ENCODE assay signal across 8 mouse cellular contexts in the genomic region with DNA sequence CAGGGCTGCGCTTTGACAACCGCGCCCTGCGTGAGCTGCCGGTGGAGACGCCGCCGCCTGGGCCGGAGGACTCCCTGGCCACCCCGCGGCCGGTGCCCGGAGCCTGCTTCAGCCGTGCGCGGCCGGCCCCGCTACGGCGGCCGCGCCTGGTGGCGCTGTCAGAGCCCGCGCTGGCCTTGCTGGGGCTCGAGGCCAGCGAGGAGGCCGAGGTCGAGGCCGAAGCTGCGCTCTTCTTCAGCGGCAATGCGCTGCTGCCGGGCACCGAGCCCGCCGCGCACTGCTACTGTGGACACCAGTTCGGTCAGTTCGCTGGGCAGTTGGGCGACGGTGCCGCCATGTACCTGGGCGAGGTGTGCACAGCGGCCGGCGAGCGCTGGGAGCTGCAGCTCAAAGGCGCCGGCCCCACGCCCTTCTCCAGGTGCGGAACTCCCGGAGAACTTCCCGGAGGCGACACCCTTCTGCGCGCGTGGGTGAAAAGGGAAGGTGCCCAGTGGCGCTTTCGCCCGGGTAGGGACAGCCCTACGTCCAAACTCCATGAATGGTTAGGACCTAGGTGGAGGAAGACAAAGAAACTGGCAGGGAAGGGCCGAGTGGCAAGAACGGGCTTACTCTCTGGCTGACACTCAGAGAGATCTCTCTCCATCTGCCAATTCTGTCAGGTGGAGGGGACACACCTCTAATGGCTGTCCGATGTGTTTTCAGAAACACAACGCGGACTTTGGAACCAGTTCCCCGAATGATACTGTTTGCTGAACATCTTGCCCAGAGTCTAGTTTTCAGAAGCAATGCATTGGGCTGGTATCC. TPM values are rescaled to one million over a fixed set of nuclear protein-coding genes. Genes with fewer than 3 reads are reported as not detected.
DNase-seq lines count a peak whose midpoint lies in the region; ATAC-seq and TF ChIP-seq lines count a peak whose summit lies in the region.

No protein-coding gene starts in this region.

- H3K27ac ChIP-seq in heart, embryonic 13.5 days (replicated peaks): peak overlapping the region; percentile 74
- no peak overlapping the region for H3K27ac ChIP-seq in ES-E14 (ENCODE audit: insufficient read depth, low read depth, low read length, poor library complexity, severe bottlenecking)
- H3K27ac ChIP-seq in kidney, adult 2 months (ENCODE audit: insufficient read depth, low read depth, low read length): peak overlapping the region; percentile 84
- H3K27ac ChIP-seq in lung, postnatal 0 days (ENCODE audit: low read length): peak overlapping the region; percentile 89
- H3K27ac ChIP-seq in stomach, embryonic 16.5 days (ENCODE audit: low read length): peak overlapping the region; percentile 78

- H3K27me3 ChIP-seq in heart, embryonic 13.5 days (replicated peaks): no peaks in the 10 kb centered on the region
- no peaks in the 10 kb centered on the region for H3K27me3 ChIP-seq in kidney, adult 2 months (replicated peaks; ENCODE audit: control insufficient read depth, insufficient read depth, low read length)
- H3K27me3 ChIP-seq in lung, postnatal 0 days (replicated peaks; ENCODE audit: insufficient read depth, low read length): no peaks in the 10 kb centered on the region
- no peaks in the 10 kb centered on the region for H3K27me3 ChIP-seq in stomach, embryonic 16.5 days (ENCODE audit: control insufficient read depth, insufficient read depth, low read length)

- H3K4me3 ChIP-seq in heart, embryonic 13.5 days: peak overlapping the region; percentile 83
- H3K4me3 ChIP-seq in ES-E14 (ENCODE audit: insufficient read depth in 1 of 2, low read depth in 1 of 2, low read length in 2 of 2, poor library complexity in 1 of 2, severe bottlenecking in 1 of 2): peak overlapping the region; percentile 74 to 78
- H3K4me3 ChIP-seq in kidney, adult 2 months (ENCODE audit: insufficient read depth, low read depth, low read length): peak overlapping the region; percentile 87
- H3K4me3 ChIP-seq in lung, postnatal 0 days (ENCODE audit: low read depth, low read length): peak overlapping the region; percentile 79
- peak overlapping the region; percentile 94 for H3K4me3 ChIP-seq in stomach, embryonic 16.5 days (replicated peaks; ENCODE audit: low read length)

- H3K4me1 ChIP-seq in heart, embryonic 13.5 days: peaks cover 18% of the 10 kb centered on the region
- H3K4me1 ChIP-seq in ES-E14 (ENCODE audit: control insufficient read depth in 2 of 2, insufficient read depth in 2 of 2, low read length in 2 of 2, poor library complexity in 1 of 2): peaks cover 2 to 3% of the 10 kb centered on the region in 2 experiments; a peak in 1 of 4 replicates
- H3K4me1 ChIP-seq in kidney, adult 2 months (ENCODE audit: control insufficient read depth, insufficient read depth, low read length): peaks cover 6% of the 10 kb centered on the region; the same call in 1 of the 2 replicates
- H3K4me1 ChIP-seq in lung, postnatal 0 days (ENCODE audit: insufficient read depth, low read depth, low read length): peaks cover 13% of the 10 kb centered on the region; the same call in 1 of the 2 replicates
- peaks cover 15% of the 10 kb centered on the region for H3K4me1 ChIP-seq in stomach, embryonic 16.5 days (ENCODE audit: control insufficient read depth, insufficient read depth, low read length)

- H3K36me3 ChIP-seq in heart, embryonic 13.5 days: peaks cover 49% of the 10 kb centered on the region
- peaks cover 12% of the 10 kb centered on the region; the same call in 1 of the 2 replicates for H3K36me3 ChIP-seq in ES-E14 (ENCODE audit: control insufficient read depth, insufficient read depth, low read length, poor library complexity, severe bottlenecking)
- H3K36me3 ChIP-seq in kidney, adult 2 months (ENCODE audit: control insufficient read depth, insufficient read depth, low read length): no peaks in the 10 kb centered on the region; the same call in none of the 2 replicates
- H3K36me3 ChIP-seq in lung, postnatal 0 days (ENCODE audit: insufficient read depth, low read length): peaks cover 33% of the 10 kb centered on the region
- H3K36me3 ChIP-seq in stomach, embryonic 16.5 days (ENCODE audit: control insufficient read depth, insufficient read depth, low read length): peaks cover 19% of the 10 kb centered on the region

- no peak for DNase-seq in heart, postnatal 25 days (ENCODE audit: low spot score)
- no peak for DNase-seq in ES-E14 (ENCODE audit: low read depth, low spot score)
- DNase-seq in kidney, adult 2 months: peak; percentile 90
- peak; percentile 50 for DNase-seq in lung, postnatal 0 days (ENCODE audit: low spot score)
- DNase-seq in natural killer cell, adult 2 months (ENCODE audit: low spot score in 2 of 2): no peak

- no peak for TF ChIP-seq POLR2A in kidney, adult 2 months (IDR thresholded peaks at IDR 0.05; ENCODE audit: low read depth, low read length)

- H3K4me2 ChIP-seq in heart, embryonic 13.5 days: peak overlapping the region; percentile 93
- H3K4me2 ChIP-seq in lung, postnatal 0 days (replicated peaks; ENCODE audit: low read depth, low read length): peak overlapping the region; percentile 99
- peak overlapping the region; percentile 95 for H3K4me2 ChIP-seq in stomach, embryonic 16.5 days (ENCODE audit: low read depth, low read length)

- H3K9me3 ChIP-seq in heart, embryonic 13.5 days: no peaks in the 10 kb centered on the region
- H3K9me3 ChIP-seq in ES-E14 (ENCODE audit: control insufficient read depth, insufficient read depth, low read depth, low read length): no peaks in the 10 kb centered on the region
- no peaks in the 10 kb centered on the region for H3K9me3 ChIP-seq in lung, postnatal 0 days (ENCODE audit: low read length)
- no peaks in the 10 kb centered on the region for H3K9me3 ChIP-seq in stomach, embryonic 16.5 days (replicated peaks; ENCODE audit: control insufficient read depth, low read length)

- ATAC-seq in heart, embryonic 13.5 days (ENCODE audit: extremely low read depth, insufficient number of reproducible peaks, low FRiP score, low TSS enrichment): peak; percentile 44
- 0 out of 2 replicates have a peak, but pooled peaks have one; percentile 25 for ATAC-seq in erythroblast, adult 5-6 weeks (replicated peaks; ENCODE audit: low FRiP score, poor library complexity, severe bottlenecking)
- peak; percentile 81 for ATAC-seq in lung, postnatal 0 days
- ATAC-seq in stomach, embryonic 16.5 days (ENCODE audit: insufficient read depth, low FRiP score): peak; percentile 57

- intact Hi-C loops in heart, postnatal 25 days (cut with DNase I): no loop called here

- TF ChIP-seq EP300 in lung, postnatal 0 days (IDR thresholded peaks at IDR 0.05): no peak

- peak overlapping the region; percentile 94 for H3K9ac ChIP-seq in heart, embryonic 13.5 days
- peak overlapping the region; percentile 82 for H3K9ac ChIP-seq in ES-E14 (ENCODE audit: insufficient read depth, low read depth, low read length, poor library complexity, severe bottlenecking)
- H3K9ac ChIP-seq in lung, postnatal 0 days (replicated peaks; ENCODE audit: low read depth): peak overlapping the region; percentile 82
- H3K9ac ChIP-seq in stomach, embryonic 16.5 days (ENCODE audit: low read length): peak overlapping the region; percentile 98

- 2% methylated on average over 61 of the region's 68 CpGs for WGBS in heart, embryonic 13.5 days
- 1% methylated on average over 68 of the region's 68 CpGs for WGBS in kidney, adult 2 months
- 2% methylated on average over 65 of the region's 68 CpGs for WGBS in lung, postnatal 0 days
- 1% methylated on average over 68 of the region's 68 CpGs for WGBS in stomach, embryonic 16.5 days

- TF ChIP-seq CTCF in kidney, adult 2 months (conservative IDR thresholded peaks at IDR 0.05; ENCODE audit: insufficient read depth, insufficient read length, low read depth, low read length): no peak
- no peak for TF ChIP-seq CTCF in lung, postnatal 0 days (IDR thresholded peaks at IDR 0.05)

- in situ Hi-C loops in ES-E14 (cut with MboI; ENCODE audit: low sequenced_read_pairs in 2 of 2, unreplicated experiment in 2 of 2): no loop called here

RNA-seq across cellular contexts. Expression of gene Selenoo, which starts 0.6 kb away (rescaled TPM):
- polyA plus RNA-seq in heart, embryonic 13.5 days (2015; fragmentation: Nextera tagmentation; extraction: Ambion mirVana): 10.8 and 11.6 TPM in 2 replicates
- total RNA-seq in heart, postnatal 25 days (2021): 10 to 100 TPM; 15.1 to 15.2 TPM
- total RNA-seq in ES-E14 (2012; rRNA removed): 7.5 and 8.7 TPM in 2 replicates
- total RNA-seq in erythroblast, adult 5-6 weeks (2015; ENCODE audit: low replicate concordance): 3.8 and 8.8 TPM in 2 replicates
- 5.9 and 6.0 TPM in 2 replicates for total RNA-seq in erythroblast, adult 5-6 weeks (2017; ENCODE audit: low replicate concordance)
- 55.9 and 68.7 TPM in 2 replicates for polyA plus RNA-seq in kidney, adult 2 months (2012; rRNA removed)
- polyA plus RNA-seq in lung, postnatal 0 days (2015; fragmentation: Nextera tagmentation; extraction: Ambion mirVana): 13.9 and 16.0 TPM in 2 replicates
- 13.4 and 15.0 TPM in 2 replicates for polyA plus RNA-seq in stomach, embryonic 16.5 days (2015; fragmentation: Nextera tagmentation; extraction: Ambion mirVana)

RNA-seq across cellular contexts. Expression of gene Trabd, which starts 14.5 kb away (rescaled TPM):
- polyA plus RNA-seq in heart, embryonic 13.5 days (2015; fragmentation: Nextera tagmentation; extraction: Ambion mirVana): 52.4 and 52.7 TPM in 2 replicates
- 10 to 100 TPM; 44.2 to 45.5 TPM for total RNA-seq in heart, postnatal 25 days (2021)
- total RNA-seq in ES-E14 (2012; rRNA removed): 24.2 and 29.9 TPM in 2 replicates
- total RNA-seq in erythroblast, adult 5-6 weeks (2015; ENCODE audit: low replicate concordance): 2.7 and 11.9 TPM in 2 replicates
- total RNA-seq in erythroblast, adult 5-6 weeks (2017; ENCODE audit: low replicate concordance): 6.3 and 8.3 TPM in 2 replicates
- 47.2 and 51.0 TPM in 2 replicates for polyA plus RNA-seq in kidney, adult 2 months (2012; rRNA removed)
- polyA plus RNA-seq in lung, postnatal 0 days (2015; fragmentation: Nextera tagmentation; extraction: Ambion mirVana): 41.8 and 43.4 TPM in 2 replicates
- 59.9 and 70.2 TPM in 2 replicates for polyA plus RNA-seq in stomach, embryonic 16.5 days (2015; fragmentation: Nextera tagmentation; extraction: Ambion mirVana)

RNA-seq across cellular contexts. Expression of gene Panx2, which starts 29.9 kb away (rescaled TPM):
- polyA plus RNA-seq in heart, embryonic 13.5 days (2015; fragmentation: Nextera tagmentation; extraction: Ambion mirVana): 1.6 and 2.1 TPM in 2 replicates
- total RNA-seq in heart, postnatal 25 days (2021): 1 to 10 TPM; 1.4 to 1.6 TPM
- total RNA-seq in ES-E14 (2012; rRNA removed): 0.22 and 0.58 TPM in 2 replicates
- not detected in 2 replicates for total RNA-seq in erythroblast, adult 5-6 weeks (2015; ENCODE audit: low replicate concordance)
- total RNA-seq in erythroblast, adult 5-6 weeks (2017; ENCODE audit: low replicate concordance): not detected in 2 replicates
- polyA plus RNA-seq in kidney, adult 2 months (2012; rRNA removed): 0.08 and 0.19 TPM in 2 replicates
- 0.11 and 0.18 TPM in 2 replicates for polyA plus RNA-seq in lung, postnatal 0 days (2015; fragmentation: Nextera tagmentation; extraction: Ambion mirVana)
- polyA plus RNA-seq in stomach, embryonic 16.5 days (2015; fragmentation: Nextera tagmentation; extraction: Ambion mirVana): 0.40 and 1.2 TPM in 2 replicates

RNA-seq across cellular contexts. Expression of gene Tubgcp6, which starts 33.5 kb away (rescaled TPM):
- polyA plus RNA-seq in heart, embryonic 13.5 days (2015; fragmentation: Nextera tagmentation; extraction: Ambion mirVana): 8.9 and 10.7 TPM in 2 replicates
- 1 to 10 TPM; 8.8 to 9.4 TPM for total RNA-seq in heart, postnatal 25 days (2021)
- 37.3 and 45.0 TPM in 2 replicates for total RNA-seq in ES-E14 (2012; rRNA removed)
- total RNA-seq in erythroblast, adult 5-6 weeks (2015; ENCODE audit: low replicate concordance): 7.3 and 13.8 TPM in 2 replicates
- 15.3 and 21.2 TPM in 2 replicates for total RNA-seq in erythroblast, adult 5-6 weeks (2017; ENCODE audit: low replicate concordance)
- polyA plus RNA-seq in kidney, adult 2 months (2012; rRNA removed): 17.2 and 24.4 TPM in 2 replicates
- polyA plus RNA-seq in lung, postnatal 0 days (2015; fragmentation: Nextera tagmentation; extraction: Ambion mirVana): 5.6 and 6.2 TPM in 2 replicates
- 13.2 and 13.5 TPM in 2 replicates for polyA plus RNA-seq in stomach, embryonic 16.5 days (2015; fragmentation: Nextera tagmentation; extraction: Ambion mirVana)

RNA-seq across cellular contexts. Expression of gene Hdac10, which starts 39.0 kb away (rescaled TPM):
- 14.0 and 15.0 TPM in 2 replicates for polyA plus RNA-seq in heart, embryonic 13.5 days (2015; fragmentation: Nextera tagmentation; extraction: Ambion mirVana)
- 1 to 10 TPM; 7.4 to 8.3 TPM for total RNA-seq in heart, postnatal 25 days (2021)
- 7.4 and 11.4 TPM in 2 replicates for total RNA-seq in ES-E14 (2012; rRNA removed)
- 1.5 TPM in 1 of 2 replicates, not detected in the other for total RNA-seq in erythroblast, adult 5-6 weeks (2015; ENCODE audit: low replicate concordance)
- 1.7 and 2.5 TPM in 2 replicates for total RNA-seq in erythroblast, adult 5-6 weeks (2017; ENCODE audit: low replicate concordance)
- 26.5 and 27.7 TPM in 2 replicates for polyA plus RNA-seq in kidney, adult 2 months (2012; rRNA removed)
- polyA plus RNA-seq in lung, postnatal 0 days (2015; fragmentation: Nextera tagmentation; extraction: Ambion mirVana): 14.8 and 15.1 TPM in 2 replicates
- 23.7 and 26.0 TPM in 2 replicates for polyA plus RNA-seq in stomach, embryonic 16.5 days (2015; fragmentation: Nextera tagmentation; extraction: Ambion mirVana)

Comparison
In these comparisons a context has a peak if more than half of its experiments do, and no peak if none do; other contexts are left out.
1. ATAC-seq: peak in every context shown above with its lines; median percentile 81 in lung, postnatal 0 days; 57 in stomach, embryonic 16.5 days; 44 in heart, embryonic 13.5 days; 25 in erythroblast, adult 5-6 weeks.
2. DNase-seq: peak in kidney, adult 2 months (single experiment) and lung, postnatal 0 days (single experiment); none in heart, postnatal 25 days (single experiment), ES-E14 (single experiment) and natural killer cell, adult 2 months (0 of 2).
3. Peak in every context shown above with its lines, with median percentiles within 50 percentile points of each other: H3K4me2 ChIP-seq, H3K4me3 ChIP-seq and H3K9ac ChIP-seq.